Mouse (Mus musculus) spleen, adult 12 weeks (tissue): Measurements from ENCODE around the gene Bend6.

Experiments used
- DNase-seq: peaks from one replicate; pipeline ENCODE4 v3.0.0; 2022; ENCODE audit warnings: low spot score

Gene Bend6

DNA sequence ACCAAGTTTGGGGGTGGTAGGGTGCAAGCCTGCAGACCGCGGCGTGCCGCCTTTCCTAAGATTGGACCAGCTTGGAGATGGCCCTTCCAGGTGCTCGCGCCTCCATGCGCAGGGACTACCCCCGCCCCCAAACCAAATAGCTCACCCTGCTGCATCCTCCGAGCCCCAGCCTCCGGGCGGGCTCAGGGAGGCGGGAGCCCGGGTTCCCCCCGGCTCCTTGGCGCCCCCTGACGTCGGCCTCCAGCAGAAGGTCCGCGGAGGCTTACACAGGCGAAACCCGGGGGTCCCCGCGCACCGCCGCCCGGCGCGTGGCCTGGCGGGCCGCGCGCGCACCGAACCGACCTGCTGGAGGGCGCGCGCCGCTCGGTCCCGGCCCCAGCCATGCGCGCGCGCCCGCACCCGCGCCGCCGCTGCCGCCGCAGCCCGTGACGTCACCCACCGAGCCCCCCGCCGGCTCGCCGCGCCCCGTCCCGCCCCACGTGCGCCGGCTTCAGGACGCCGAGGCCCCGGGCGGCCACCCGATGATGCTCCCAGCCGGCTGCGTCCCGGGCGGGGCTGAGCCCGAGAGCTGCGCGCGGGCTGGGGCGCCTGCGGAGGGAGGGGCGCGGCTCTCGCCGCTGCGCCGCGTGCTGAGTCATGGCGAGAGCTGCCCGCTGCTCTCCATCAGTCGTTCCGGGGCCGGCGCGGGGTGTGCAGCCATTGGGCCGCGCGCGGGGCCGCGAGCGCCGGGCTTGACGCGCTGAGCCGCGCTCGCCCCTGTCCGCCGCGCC, at the start of gene Bend6:
Gene Bend6, minus strand, starts transcription at position 396 of the 770 bp plus-strand sequence.
- DNase-seq = no peak

DNA sequence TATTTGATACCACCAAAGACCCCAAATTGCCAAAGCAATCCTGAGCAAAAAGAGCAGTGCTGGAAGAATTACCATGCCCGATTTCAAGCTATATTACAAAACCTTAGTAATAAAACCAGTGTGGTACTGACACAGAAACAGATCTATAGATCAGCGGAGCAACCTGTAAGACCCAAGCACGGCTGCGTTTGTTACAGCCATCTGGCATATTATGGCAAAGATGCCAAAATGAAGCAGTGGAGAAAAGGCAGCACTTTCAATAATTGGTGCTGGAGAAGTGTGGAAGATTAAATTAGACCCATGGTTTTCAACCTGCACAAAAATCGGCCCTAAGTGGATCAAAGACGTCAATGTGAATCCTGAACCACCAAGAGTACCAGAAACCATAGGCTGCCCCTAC, 48.0 kb upstream of the Bend6 start:
- no peak for DNase-seq

DNA sequence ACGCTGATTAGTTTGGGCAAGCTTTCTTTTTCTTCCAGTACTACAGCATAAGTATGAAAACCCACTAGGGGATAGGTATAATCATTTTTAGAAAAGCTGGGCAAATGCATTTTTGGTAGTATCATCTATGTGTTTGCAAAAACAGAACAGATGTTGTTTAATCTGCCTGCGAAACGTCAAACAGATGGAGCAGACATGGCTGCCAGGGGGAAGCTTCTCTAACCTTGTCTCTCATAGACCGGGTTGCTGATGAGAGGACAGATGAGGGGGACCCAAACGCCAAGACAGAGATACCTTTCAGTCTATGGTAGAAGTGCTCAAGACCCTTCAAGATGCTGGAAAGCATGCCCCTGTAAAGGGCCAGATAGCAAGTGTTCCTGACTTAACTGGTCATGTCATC, 40.9 kb upstream of the Bend6 start:
- no peak for DNase-seq

DNA sequence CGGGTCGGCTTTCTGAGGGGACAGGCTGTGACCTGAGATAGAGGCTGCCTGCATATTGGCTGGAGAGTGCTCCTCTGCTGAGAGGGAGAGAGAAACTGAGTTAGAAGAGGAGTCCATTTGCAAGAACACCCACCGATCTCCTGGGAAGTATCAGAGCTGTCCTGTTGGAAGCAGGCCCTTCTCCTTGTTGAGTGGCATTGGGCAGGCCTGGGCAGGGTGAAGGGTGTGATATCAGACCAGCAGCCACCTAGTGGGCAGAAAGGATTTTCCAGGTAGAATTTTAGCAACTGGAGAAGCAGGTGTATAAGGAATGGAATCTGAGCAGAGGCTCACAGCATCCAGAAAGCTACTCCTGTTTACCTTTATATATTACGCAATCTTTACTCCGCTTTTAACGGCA, 40.2 kb upstream of the Bend6 start:
- DNase-seq = no peak

DNA sequence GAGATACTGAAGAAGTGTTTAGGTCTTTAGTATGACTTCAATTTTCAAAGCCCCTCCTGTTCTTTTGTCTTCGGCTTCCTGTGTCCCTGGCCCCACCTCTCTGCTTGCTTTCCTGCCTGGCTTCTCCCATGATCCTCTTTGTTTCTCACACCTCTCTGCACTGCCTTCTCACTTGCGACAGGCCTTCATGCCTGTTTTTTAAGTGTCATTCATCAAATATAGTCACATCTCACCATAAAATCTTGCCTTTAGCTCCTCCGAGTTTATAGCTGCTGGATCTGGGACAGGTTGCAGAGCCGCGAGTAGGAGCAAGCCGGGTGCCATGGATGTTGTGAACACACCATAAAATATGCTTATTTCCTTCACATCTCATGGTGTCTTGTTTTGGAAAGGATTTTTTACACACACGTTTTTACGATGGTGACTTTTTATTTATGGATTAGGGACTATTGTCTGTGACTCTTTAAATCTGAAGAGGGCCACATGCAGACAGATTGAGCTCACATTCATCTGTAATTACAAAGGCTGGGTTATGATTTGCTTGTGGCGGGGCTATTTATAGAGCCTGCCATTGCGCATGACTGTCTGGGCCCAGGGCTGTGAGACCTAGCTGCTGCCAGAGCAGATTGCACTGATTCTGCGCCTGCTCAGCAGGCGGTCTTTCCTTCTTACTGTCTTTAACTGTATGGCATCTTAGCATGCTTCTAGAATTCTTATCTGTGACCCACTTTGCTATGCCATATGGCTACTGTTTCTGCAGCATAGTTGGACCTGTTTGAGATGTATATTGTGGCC, 39.2 kb upstream of the Bend6 start:
- no peak for DNase-seq

DNA sequence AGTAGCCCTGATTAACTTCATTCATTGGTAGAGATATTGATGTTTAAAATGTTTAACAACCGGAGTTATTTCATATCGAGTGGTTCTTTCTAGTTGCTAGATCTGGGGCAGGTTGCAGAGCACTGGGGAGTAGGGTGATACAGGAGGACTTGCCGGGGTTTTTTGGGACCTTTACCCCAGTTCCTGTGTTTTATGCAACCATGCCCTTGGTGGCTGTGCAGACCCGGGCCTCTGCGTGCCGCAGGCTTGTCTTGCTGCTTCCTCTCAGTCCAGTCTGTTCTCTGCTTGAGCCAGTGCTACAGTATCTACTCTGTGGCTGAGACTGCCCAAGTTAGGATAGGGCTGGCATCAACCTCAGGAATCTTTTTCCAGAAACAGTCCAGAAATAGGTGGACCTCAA, 38.1 kb upstream of the Bend6 start:
- no peak for DNase-seq

DNA sequence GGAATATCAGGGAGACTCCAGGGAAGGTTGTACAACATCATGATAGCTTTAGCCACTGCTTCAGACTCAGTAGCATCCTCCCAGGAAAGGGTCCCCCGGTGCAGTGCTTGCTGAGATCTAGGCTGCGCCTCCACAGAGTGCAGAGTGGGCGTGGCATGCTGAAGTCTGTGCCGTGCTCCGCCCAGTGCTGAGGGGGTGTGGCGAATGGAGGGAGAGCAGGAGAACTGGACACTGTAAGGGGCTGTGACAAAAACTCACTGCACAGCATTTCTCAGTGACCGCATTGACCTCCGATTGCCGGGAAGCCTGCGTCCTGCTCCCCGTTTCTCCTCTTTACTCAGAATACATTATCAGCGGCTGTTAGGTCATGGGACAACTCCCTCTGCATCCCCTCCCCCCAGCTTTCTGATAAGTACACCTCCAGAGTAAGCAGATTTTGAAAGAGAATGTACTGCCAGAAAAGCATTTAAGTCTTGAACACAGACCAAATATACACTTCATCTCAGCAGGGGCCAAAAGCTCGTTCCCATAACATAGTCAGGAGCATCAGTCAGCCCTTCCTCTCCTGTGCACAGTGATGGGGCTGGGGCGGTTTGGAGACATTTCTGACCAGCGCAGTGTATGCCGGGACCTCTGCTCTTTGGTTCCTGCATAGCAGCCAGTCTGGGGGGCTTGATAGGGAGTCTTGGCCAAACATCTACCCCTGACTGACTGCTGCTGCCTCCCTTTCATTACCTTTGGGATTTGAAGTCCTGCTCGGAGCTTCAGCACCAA, 37.5 kb upstream of the Bend6 start:
- DNase-seq = no peak

DNA sequence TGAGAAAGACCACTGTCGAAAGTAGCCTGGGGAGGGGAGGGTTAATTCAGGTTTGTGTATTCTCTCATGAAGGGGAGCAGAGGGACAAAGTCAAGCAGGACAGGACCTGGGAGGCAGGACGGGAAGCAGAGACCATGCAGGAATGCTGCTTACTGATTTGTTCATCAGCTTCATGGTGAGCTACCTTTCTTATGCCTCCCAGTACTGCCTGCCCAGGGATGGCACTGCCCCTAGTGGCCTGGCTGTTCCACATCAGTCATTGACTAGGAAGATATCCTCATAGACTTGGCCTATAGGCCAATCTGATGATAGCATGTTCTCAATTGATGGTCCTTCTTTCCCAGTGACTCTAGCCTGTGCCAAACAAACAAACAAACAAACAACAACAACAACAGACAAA, 36.3 kb upstream of the Bend6 start:
- DNase-seq = no peak

DNA sequence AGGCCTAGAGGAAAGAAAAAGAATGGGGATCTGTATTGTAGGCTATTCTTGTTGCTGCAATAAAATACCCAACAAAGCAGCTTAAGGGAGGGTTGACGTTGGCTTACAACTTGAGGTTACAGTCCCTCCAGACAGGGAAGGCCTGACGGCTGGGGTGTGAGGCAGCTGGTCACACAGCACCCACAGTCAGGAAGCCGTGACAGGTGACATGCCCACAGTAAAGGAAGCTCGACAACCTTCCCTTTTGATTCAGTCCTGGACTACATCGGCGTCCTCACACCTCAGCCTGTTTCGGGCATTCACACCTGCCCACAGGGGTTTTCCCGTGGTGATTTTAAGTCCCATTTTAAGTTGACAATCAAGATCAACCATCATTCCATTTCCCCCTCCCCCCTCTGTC, 35.0 kb upstream of the Bend6 start:
- DNase-seq = no peak

DNA sequence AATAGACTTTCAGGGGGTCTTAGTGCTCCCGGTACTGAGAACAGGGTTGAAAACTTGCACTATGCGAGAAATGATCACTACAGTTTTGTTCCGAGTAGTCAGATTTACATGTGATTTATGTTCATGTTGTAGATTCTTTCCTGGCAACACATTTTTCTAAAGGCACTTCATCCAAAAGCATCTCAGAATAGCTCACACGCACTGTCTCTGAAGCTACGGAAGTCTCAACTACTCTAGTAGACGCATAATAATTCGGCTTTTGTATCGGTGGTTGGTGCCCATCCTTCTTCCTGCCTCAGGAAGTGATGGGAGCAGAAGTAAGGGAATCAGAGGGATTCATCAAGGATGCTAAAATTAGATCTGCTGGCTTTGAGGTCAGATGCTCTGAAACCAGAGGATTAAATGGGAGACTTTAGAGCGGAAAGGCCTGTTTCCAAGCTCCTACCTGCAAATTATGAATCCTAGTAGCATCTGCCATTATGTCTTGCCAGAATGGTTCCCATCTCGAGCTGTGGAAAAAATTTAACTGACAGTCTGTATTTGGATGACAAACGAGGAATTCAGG, 32.8 kb upstream of the Bend6 start:
- no peak for DNase-seq

DNA sequence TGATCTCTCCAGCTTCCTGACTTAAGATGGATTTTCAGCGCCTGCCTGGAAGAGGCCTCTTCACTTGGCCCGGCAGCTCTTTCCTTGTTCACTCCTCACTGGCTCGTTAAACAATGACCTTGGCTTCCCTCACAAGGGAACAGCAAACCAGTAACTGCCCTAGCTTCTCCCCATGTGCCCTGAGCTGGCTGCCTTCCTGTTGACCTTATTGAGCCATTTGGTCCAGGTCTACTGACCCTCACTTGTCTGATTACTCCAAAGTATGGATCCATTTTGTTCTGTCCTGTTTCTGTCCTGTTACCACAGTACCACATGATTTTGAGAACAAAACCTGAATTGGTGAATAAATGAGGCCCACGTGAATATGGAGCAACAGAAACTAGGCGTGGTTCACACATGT, 32.2 kb upstream of the Bend6 start:
- DNase-seq = no peak

DNA sequence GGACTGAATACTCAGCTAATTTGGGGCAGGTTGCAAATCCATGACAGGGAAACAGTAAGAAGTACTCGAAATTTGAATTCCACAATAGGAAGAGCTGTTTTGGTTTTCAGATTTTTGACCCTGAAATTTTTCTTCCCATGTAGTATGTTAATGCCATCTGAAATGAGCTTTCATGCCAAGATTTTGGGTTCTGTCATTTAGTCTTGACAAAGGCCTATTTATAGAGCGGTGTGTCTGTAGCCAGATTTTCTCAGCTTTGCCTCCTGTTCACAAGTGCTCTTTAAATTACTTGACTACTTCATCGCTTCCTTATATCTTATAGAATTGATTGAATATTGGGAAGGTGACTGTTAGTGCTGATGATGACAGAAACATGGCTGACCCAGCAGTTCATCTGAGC, 28.3 kb upstream of the Bend6 start:
- no peak for DNase-seq

DNA sequence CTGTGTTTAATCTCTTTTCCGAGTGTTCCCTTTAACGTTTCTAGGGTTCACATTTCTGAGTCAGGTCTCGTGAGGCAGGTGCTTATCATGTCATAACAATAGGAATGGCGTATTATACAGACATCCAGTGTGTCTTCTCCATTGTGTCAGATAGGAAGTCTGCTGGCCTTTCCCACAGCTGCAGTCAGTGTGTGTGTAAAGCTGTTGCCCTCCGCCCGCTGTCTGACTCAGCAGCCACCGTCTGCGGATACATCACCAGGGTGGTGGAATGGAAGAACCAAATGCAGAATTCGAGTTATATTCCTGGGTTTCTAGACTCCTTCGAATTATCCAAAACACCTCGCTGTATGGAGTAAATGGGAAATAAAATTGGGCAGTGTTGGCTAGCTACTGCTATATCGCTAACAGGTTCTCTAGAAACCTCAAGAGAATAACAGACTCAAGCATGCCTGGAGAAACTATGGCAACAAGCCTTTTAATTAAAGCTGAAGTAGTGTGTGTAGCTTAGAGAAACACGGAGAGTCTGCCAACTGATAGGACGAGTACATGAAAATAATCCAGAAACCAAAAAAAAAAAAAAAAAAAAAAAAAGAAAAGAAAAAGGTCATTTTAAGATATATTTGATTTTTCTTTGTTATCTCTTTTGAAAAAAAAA, 25.4 kb upstream of the Bend6 start:
- no peak for DNase-seq

DNA sequence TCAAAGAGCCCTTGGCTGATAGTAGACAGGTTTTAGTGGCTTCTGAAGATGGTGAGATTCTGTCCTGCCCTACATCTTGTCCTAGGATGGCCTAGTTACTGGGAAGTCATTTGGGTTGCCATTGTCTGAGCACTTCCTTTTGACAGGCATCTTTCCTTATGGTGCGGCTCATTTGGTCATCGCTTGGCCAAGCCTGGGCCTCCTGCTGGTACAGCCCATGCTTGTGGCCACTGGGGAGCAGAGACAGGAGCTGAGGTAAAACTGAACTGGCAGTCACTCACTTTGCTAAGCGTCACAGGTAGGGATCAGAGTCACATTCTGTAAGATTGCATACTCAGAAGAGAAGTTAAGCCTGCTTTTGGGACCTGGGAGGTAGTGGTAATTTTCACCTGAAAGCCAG, 24.6 kb upstream of the Bend6 start:
- no peak for DNase-seq

DNA sequence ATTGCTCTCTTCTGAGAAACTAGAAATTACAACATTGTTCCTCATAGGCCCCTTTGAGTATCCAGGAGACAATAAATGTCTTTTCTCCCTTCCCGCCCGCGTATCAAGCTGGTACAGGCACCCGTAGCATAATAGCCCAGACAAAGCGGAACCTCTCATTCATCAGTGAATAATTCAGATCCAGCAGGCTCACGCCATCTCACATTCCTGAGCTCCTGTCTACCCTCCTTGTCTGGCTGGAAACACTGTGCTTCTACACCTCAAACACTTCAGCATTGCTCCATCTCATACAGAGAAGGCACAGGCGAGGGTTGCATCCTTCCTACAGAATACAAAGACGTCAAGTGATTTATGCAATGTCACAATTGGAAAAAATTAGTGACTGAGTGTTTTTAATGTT, 24.2 kb upstream of the Bend6 start:
- no peak for DNase-seq

DNA sequence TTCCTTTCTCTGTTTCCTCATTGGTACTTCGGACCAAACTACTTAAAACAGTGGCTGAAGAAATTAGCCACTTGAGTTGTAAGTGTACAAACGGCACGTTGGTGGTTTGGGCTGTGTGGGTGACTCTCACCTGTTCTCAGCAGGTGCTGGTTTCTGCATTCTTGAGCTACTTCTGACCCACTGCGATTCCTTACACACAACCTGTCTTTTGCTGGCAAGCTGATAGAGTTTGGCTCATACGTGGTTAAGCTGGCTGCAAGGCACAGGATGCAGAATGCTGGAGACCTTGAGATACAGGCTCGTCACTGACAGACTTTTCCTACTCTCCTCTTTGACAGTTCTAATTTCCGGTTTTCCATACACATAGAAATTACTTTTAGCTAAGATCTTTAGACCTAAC, 19.9 kb upstream of the Bend6 start:
- no peak for DNase-seq

DNA sequence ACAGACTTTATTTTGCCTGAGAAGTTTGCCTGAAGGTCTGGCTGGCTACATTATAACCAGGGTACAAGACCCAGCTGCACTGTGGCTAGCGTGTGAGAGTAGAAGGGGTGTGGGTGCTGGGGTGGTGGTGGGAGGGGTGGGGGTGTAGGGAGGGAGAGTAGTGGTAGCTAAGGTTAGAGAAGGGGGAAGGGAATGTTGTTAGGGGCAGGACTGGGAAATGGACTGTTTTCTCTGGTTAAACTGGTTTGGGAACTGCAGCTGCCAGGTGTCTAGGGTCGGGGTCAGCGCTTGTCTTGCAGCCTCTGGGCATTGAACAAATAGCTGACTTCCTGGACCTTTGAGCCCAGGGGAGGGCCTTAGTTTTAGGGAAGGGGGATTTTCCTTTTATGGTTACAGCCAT, 17.7 kb upstream of the Bend6 start:
- DNase-seq = no peak

DNA sequence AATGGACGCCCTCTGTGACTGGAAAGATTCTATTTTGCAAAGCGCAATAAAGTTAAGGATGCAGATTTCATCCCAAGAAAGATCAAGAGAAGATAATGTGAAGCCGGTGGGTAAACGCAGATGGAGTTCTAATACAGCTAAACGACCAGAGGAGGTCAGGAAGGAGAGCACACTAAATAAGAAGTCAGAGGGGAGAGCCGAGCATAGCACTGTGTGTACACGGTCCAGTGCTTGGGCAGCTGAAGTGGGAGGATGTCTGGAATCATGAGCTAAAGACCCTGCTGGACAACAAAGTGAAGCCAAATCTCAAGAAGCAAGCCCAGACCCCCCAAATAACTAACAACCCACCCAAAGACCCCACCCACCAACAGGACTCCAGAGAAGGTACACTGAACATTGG, 15.4 kb upstream of the Bend6 start:
- DNase-seq = no peak

DNA sequence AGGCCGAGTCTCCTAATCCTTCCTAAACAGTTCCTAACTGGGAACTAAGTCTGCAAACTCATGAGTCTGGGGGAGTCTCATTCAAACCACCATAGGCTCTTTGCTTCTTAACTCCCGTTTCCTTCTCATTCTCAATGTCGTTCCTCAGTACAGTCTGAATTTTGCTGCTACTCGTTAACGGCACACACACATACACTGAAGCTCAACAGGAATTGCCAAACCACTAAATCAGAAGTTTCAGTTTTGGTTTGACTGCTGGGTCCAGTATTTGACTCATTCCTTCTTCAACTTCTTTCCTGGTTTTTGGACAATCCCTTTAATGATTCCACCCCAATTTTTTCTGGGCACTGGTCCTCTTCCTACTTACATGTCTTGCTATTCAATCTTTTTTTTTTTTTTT, 8.9 kb upstream of the Bend6 start:
- no peak for DNase-seq

DNA sequence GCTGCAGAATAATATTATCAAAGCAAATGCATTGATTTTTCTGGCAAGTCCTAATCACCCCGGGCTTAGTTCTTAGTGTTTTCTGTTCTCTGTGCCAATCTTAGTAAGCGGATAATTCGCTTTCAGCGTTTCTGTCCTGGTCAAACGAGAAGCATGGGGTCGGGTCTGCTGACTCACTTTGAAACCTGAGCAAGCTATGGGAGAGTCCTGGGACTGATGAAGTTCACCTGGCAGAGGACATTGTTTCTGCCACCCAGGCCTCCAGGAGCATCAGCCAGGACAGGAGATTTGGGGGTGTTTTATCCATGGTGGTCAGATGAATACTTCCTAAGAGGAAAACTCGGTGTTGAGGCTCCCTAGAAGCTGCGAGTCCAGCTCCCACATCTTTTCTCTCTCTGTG, 4.0 kb upstream of the Bend6 start:
- no peak for DNase-seq

DNA sequence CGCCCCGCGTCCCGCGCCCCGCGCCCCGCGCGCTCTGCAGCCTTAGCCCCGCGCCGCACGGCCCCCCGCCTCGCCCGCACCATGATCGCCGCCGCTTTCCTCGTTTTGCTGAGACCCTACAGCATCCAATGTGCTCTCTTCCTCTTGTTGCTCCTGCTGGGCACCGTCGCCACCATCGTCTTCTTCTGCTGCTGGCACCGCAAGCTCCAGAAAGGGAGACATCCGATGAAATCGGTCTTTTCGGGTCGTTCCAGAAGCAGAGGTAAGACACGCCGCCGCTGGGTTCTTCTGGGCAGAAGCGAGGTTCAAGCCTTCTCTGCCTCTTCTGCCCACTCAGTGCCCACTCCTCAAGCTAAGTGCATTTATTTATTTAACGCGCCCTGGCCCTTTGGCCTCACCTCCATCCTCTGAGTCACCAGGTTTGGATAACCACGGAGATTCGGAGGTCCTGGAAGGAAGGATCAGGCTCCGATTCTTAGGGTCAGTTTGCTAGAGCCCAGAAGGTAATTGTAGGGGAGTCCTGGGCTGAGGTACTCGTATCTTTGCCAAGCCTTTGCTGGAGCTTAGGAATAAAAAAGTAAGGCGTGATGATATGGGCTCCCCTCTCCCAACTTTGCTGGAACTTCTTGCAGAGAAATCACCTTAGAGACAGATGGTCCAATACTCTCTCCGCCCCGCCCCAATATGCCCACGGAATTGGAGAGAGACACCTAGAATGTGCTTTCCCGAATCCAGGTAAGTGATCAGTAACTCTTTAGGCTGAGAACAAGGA, 761 bp upstream of the Bend6 start, which contains the start of gene Dst:
Gene Dst, plus strand, starts transcription at position 35 of the 772 bp plus-strand sequence.
- DNase-seq = no peak
